Mouse (Mus musculus) thymus, adult 2 months (tissue): ENCODE results near the gene Cyp4f40.
"Not testable (repeated sequence)": the region's sequence is repeated elsewhere in the genome, so short reads cannot be mapped to it uniquely, and the experiment has no call there.

ENCODE experiments used
- CTCF ChIP-seq: fragments of 200-500 bp; IDR thresholded peaks from 2 replicates; pipeline ENCODE4 v1.5.1; 2012; ENCODE audit warnings: mild to moderate bottlenecking, control low read depth, low read length, moderate library complexity, borderline replicate concordance; ENCODE audit not compliant: control insufficient read depth, poor library complexity, insufficient read depth; ENCODE audit errors: extremely low read depth
- POLR2A ChIP-seq: fragments of 200-500 bp; IDR thresholded peaks from 2 replicates; pipeline ENCODE4 v1.6.1; 2012; ENCODE audit warnings: mild to moderate bottlenecking, low read length, control low read depth, moderate library complexity; ENCODE audit not compliant: control insufficient read depth, poor library complexity, insufficient read depth; ENCODE audit errors: extremely low read depth

DNA sequence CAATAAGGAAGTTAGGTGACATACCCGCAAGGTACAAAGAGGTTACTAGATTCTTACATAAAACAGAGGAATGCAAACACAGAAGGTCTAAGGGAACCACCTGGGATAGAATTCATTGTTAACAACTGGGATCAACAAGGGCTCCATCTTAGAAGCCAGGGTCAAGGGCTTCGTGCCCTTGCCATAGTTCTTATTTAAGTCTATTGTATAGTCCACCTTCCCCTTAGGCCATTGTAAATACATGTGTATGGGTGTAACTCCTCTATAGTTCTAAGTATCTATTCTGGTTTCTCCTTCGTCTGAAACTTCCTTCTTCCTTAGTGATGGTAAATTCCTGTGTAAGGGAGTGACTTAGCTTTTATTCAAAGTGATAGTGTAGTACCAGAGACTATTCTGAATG is 48.5 kb upstream of the Cyp4f40 start:
- TF ChIP-seq POLR2A, CTCF: not testable (repeated sequence)
